Mouse (Mus musculus) CH12.LX (cell line): ENCODE data around the gene Gpatch11. TPM values are rescaled to one million over a fixed set of nuclear protein-coding genes. Genes with fewer than 3 reads are reported as not detected.

Source experiments
- DNase-seq: peaks from one replicate; pipeline ENCODE4 v3.0.0-alpha.2; 2013; ENCODE audit errors: extremely low read depth
- H3K27ac ChIP-seq: 2 replicates; pipeline ENCODE4 v1.5.1; 2012; ENCODE audit warnings: low read depth, mild to moderate bottlenecking, control low read depth, moderate library complexity; ENCODE audit not compliant: insufficient read depth
- H3K27me3 ChIP-seq: replicated peaks from 2 replicates; pipeline ENCODE3; 2012; ENCODE audit warnings: inconsistent platforms
- H3K36me3 ChIP-seq, 2 experiments: replicated peaks in 1 of 2; 2 replicates each; pipeline versions ENCODE3 to v1.6.1; 2012; ENCODE audit warnings: inconsistent platforms in 1 of 2, low read length in 1 of 2, mild to moderate bottlenecking in 1 of 2, mixed read lengths in 1 of 2, moderate library complexity in 1 of 2; ENCODE audit not compliant: control insufficient read depth in 1 of 2, insufficient read depth in 1 of 2
- H3K4me1 ChIP-seq, 2 experiments: 2 replicates each; pipeline ENCODE4 v1.6.1; 2012; ENCODE audit warnings: inconsistent platforms in 1 of 2, moderate library complexity in 1 of 2; ENCODE audit not compliant: insufficient read depth in 2 of 2, control insufficient read depth in 1 of 2
- H3K4me2 ChIP-seq: 2 replicates; pipeline ENCODE4 v1.6.1; 2012; ENCODE audit warnings: low read depth, mild to moderate bottlenecking, control low read depth; ENCODE audit not compliant: poor library complexity, insufficient read depth, severe bottlenecking
- H3K4me3 ChIP-seq, 3 experiments: fragments of 150-350 bp in 1 of 3; sonication (generic) in 1 of 3; replicated peaks in 1 of 3; 2 replicates each; pipeline versions ENCODE3 to v1.5.1; 2011 to 2012; ENCODE audit warnings: low read depth in 2 of 3, low read length in 2 of 3, mild to moderate bottlenecking in 2 of 3, moderate library complexity in 2 of 3, control low read depth in 1 of 3, improper control_type of control experiment in 1 of 3, inconsistent platforms in 1 of 3, mixed read lengths in 1 of 3; ENCODE audit not compliant: poor library complexity in 1 of 3
- H3K79me2 ChIP-seq: replicated peaks from 2 replicates; pipeline ENCODE4 v1.6.1; 2012; ENCODE audit warnings: mild to moderate bottlenecking, moderate library complexity; ENCODE audit not compliant: control insufficient read depth, poor library complexity, insufficient read depth, severe bottlenecking; ENCODE audit errors: extremely low read depth
- H3K9ac ChIP-seq: 2 replicates; pipeline ENCODE4 v1.6.1; 2012; ENCODE audit warnings: low read depth, mild to moderate bottlenecking, control low read depth, moderate library complexity; ENCODE audit not compliant: insufficient read depth
- H3K9me3 ChIP-seq: replicated peaks from 2 replicates; pipeline ENCODE3; 2012; ENCODE audit warnings: low read length, inconsistent platforms, mixed read lengths
- BHLHE40 ChIP-seq: IDR thresholded peaks from 2 replicates; pipeline ENCODE4 v1.6.1; 2011; ENCODE audit warnings: mild to moderate bottlenecking, low read depth, low read length, improper control_type of control experiment
- CHD1 ChIP-seq: IDR thresholded peaks from 2 replicates; pipeline ENCODE4 v1.6.1; 2012; ENCODE audit warnings: low read depth, low read length, improper control_type of control experiment, inconsistent platforms
- CTCF ChIP-seq, 2 experiments: IDR thresholded peaks in 1 of 2; conservative IDR thresholded peaks in 1 of 2; 2 replicates each; pipeline ENCODE4 v1.5.1; 2011 to 2012; ENCODE audit warnings: low read depth in 2 of 2, low read length in 2 of 2, improper control_type of control experiment in 1 of 2, inconsistent platforms in 1 of 2, mild to moderate bottlenecking in 1 of 2, moderate library complexity in 1 of 2
- E2F4 ChIP-seq: IDR thresholded peaks from 2 replicates; pipeline ENCODE4 v1.6.1; 2011; ENCODE audit warnings: low read depth, low read length, improper control_type of control experiment; ENCODE audit not compliant: insufficient replicate concordance
- ELF1 ChIP-seq: IDR thresholded peaks from 2 replicates; pipeline ENCODE4 v1.6.1; 2014; ENCODE audit warnings: low read depth, mild to moderate bottlenecking, inconsistent platforms, low read length, improper control_type of control experiment
- JUND ChIP-seq: conservative IDR thresholded peaks from 2 replicates; pipeline ENCODE4 v1.6.1; 2011; ENCODE audit warnings: low read depth, low read length, improper control_type of control experiment
- MEF2A ChIP-seq: IDR thresholded peaks from 2 replicates; pipeline ENCODE4 v1.6.1; 2014; ENCODE audit warnings: low read depth, mild to moderate bottlenecking, inconsistent platforms, low read length, improper control_type of control experiment, borderline replicate concordance
- MXI1 ChIP-seq: IDR thresholded peaks from 2 replicates; pipeline ENCODE4 v1.6.1; 2011; ENCODE audit warnings: mild to moderate bottlenecking, low read depth, low read length, improper control_type of control experiment
- MYC ChIP-seq: IDR thresholded peaks from 2 replicates; pipeline ENCODE4 v1.6.1; 2011; ENCODE audit warnings: low read depth, mild to moderate bottlenecking, improper control_type of control experiment, low read length
- PAX5 ChIP-seq: IDR thresholded peaks from 2 replicates; pipeline ENCODE4 v1.6.1; 2012; ENCODE audit warnings: low read length, inconsistent platforms, mixed read lengths
- POLR2A ChIP-seq: IDR thresholded peaks from 2 replicates; pipeline ENCODE4 v1.6.1; 2011; ENCODE audit warnings: low read depth, mild to moderate bottlenecking, improper control_type of control experiment, low read length
- TBP ChIP-seq: conservative IDR thresholded peaks from 2 replicates; pipeline ENCODE4 v1.6.1; 2011; ENCODE audit warnings: low read depth, low read length, improper control_type of control experiment
- UBTF ChIP-seq: IDR thresholded peaks from 2 replicates; pipeline ENCODE4 v1.6.1; 2012; ENCODE audit warnings: low read depth, mild to moderate bottlenecking, inconsistent platforms, low read length, improper control_type of control experiment, moderate library complexity
- USF1 ChIP-seq: IDR thresholded peaks from 2 replicates; pipeline ENCODE4 v1.6.1; 2014; ENCODE audit warnings: low read depth, mild to moderate bottlenecking, inconsistent platforms, low read length, improper control_type of control experiment
- USF2 ChIP-seq: conservative IDR thresholded peaks from 2 replicates; pipeline ENCODE4 v1.6.1; 2011; ENCODE audit warnings: low read depth, low read length, improper control_type of control experiment
- ZC3H11A ChIP-seq: IDR thresholded peaks from 2 replicates; pipeline ENCODE4 v1.6.1; 2012; ENCODE audit warnings: low read depth, mild to moderate bottlenecking, inconsistent platforms, low read length, improper control_type of control experiment
- ZKSCAN1 ChIP-seq: IDR thresholded peaks from 2 replicates; pipeline ENCODE4 v1.6.1; 2012; ENCODE audit warnings: low read depth, inconsistent platforms, low read length, improper control_type of control experiment, borderline replicate concordance
- dilution Hi-C: fragments of 300-500 bp; cut with MboI; formaldehyde crosslinking; loops from 2 replicates; pipeline ENCODE4 v1.14.3; 2020; ENCODE audit warnings: low sequenced_read_pairs; ENCODE audit not compliant: extremely low pct_unique_long_range_greater_than_20kb, extremely low pct_ligation_motif_present
- in situ Hi-C: fragments of 300-500 bp; cut with MboI; formaldehyde crosslinking; loops from 3 replicates; pipeline ENCODE4 v1.14.3; 2019; ENCODE audit warnings: low sequenced_read_pairs, low pct_ligation_motif_present, low pct_unique_long_range_greater_than_20kb, mixed read lengths
- polyA plus RNA-seq: library from polyadenylated mRNA; unstranded; fragments of >175 nt; gene quantifications from 2 replicates; pipeline ENCODE4 v1.2.1, GENCODE M21; 2012; ENCODE audit warnings: low read depth; ENCODE audit not compliant: insufficient read length
- total RNA-seq, 2 experiments: library from RNA; depleted of rRNA; stranded (reverse); fragments of 300-350 nt in 1 of 2; fragments of >200 nt in 1 of 2; gene quantifications; 2 replicates each; pipeline ENCODE4 v1.2.3; 2012 to 2014

The Gpatch11 gene
- total and polyA plus RNA-seq, 3 experiments, result 13.4 to 25.5 (median 25.1) TPM

- TF ChIP-seq ZC3H11A, result no peak
- TF ChIP-seq UBTF, result no peak
- TF ChIP-seq MXI1, result no peak
- TF ChIP-seq JUND, result no peak
- no peak for TF ChIP-seq CHD1
- in situ Hi-C loops, result no loop called here
- no peaks in the 10 kb centered on the region for H3K27me3 ChIP-seq
- H3K4me2 ChIP-seq, result no peak overlapping the region
- H3K4me1 ChIP-seq, result no peaks in the 10 kb centered on the region
- H3K36me3 ChIP-seq, result peaks cover 37 to 63% of the 10 kb centered on the region in 2 experiments
- H3K79me2 ChIP-seq, result no peaks in the 10 kb centered on the region
- no peak overlapping the region for H3K4me3 ChIP-seq
- H3K27ac ChIP-seq, result no peak overlapping the region
- no peaks in the 10 kb centered on the region for H3K9me3 ChIP-seq
- H3K9ac ChIP-seq, result no peak overlapping the region
- dilution Hi-C loops, result no loop called here
- no peak for DNase-seq
Measured at GRCm38 (mm10) chr17:78791690-78792070, 43.7 kb upstream of the Gpatch11 start.

- Histone ChIP-seq H3K36me3 (peaks cover 38 to 67% of the 10 kb centered on the region in 2 experiments), H3K4me2 (no peak overlapping the region), H3K27me3 (no peaks in the 10 kb centered on the region), H3K79me2 (no peaks in the 10 kb centered on the region), H3K4me3 (no peak overlapping the region), H3K4me1 (no peaks in the 10 kb centered on the region), H3K27ac (no peak overlapping the region), H3K9ac (no peak overlapping the region), H3K9me3 (no peaks in the 10 kb centered on the region)
- TF ChIP-seq MYC (no peak), ELF1 (no peak), USF2 (no peak), TBP (no peak), POLR2A (no peak), PAX5 (no peak), BHLHE40 (no peak), CHD1 (no peak), ZC3H11A (no peak), USF1 (no peak)
- in situ Hi-C loops, result no loop called here
- dilution Hi-C loops, result no loop called here
- no peak for DNase-seq
Measured at GRCm38 (mm10) chr17:78792122-78792521, 43.2 kb upstream of the Gpatch11 start.

- no peak overlapping the region for H3K4me3 ChIP-seq
- H3K27me3 ChIP-seq, result no peaks in the 10 kb centered on the region
- H3K4me1 ChIP-seq, result no peaks in the 10 kb centered on the region
- H3K79me2 ChIP-seq, result no peaks in the 10 kb centered on the region
- peaks cover 40 to 82% of the 10 kb centered on the region in 2 experiments for H3K36me3 ChIP-seq
- H3K4me2 ChIP-seq, result no peak overlapping the region
- H3K9me3 ChIP-seq, result no peaks in the 10 kb centered on the region
- no peak overlapping the region for H3K9ac ChIP-seq
- TF ChIP-seq JUND (no peak), E2F4 (no peak), ELF1 (no peak), UBTF (no peak), TBP (no peak), CTCF (conservative IDR thresholded peaks at IDR 0.05 in 1 of 2, IDR thresholded peaks at IDR 0.05 in 1 of 2; ENCODE audit: low read depth in 2 of 2, low read length in 2 of 2) (no peak), MEF2A (no peak), ZKSCAN1 (no peak)
- DNase-seq, result no peak
- no peak overlapping the region for H3K27ac ChIP-seq
- dilution Hi-C loops, result no loop called here
- in situ Hi-C loops, result no loop called here
Measured at GRCm38 (mm10) chr17:78794390-78794789, 41.0 kb upstream of the Gpatch11 start.
